Mouse (Mus musculus): ENCODE results near the gene Sorbs1. TPM values are rescaled to one million over a fixed set of nuclear protein-coding genes. Genes with fewer than 3 reads are reported as not detected.

The Sorbs1 gene
- total and polyA plus RNA-seq, 2 experiments from 2014 or later = 140 to 153 TPM

GRCm38 (mm10) chr19:40359712-40360394 is 153.7 kb downstream of the Sorbs1 start:
- no peaks in the 10 kb centered on the region for H3K27me3 ChIP-seq (ENCODE audit: control insufficient read depth, insufficient read depth, low read length)
- peaks cover 30% of the 10 kb centered on the region for H3K4me1 ChIP-seq (ENCODE audit: control insufficient read depth, insufficient read depth)
- no peak for DNase-seq (ENCODE audit: low spot score)
- no peaks in the 10 kb centered on the region for H3K9me3 ChIP-seq (replicated peaks; ENCODE audit: control insufficient read depth, low read length)
- H3K9ac ChIP-seq (replicated peaks; ENCODE audit: low read depth, low read length) = no peak overlapping the region
- WGBS = 76% methylated on average over 5 of the region's 5 CpGs
- ATAC-seq (ENCODE audit: insufficient read depth, low read depth) = no peak
- H3K27ac ChIP-seq (ENCODE audit: low read depth) = no peak overlapping the region
- no peak for TF ChIP-seq CTCF (IDR thresholded peaks at IDR 0.05; ENCODE audit: low read depth)
- H3K36me3 ChIP-seq (replicated peaks; ENCODE audit: control insufficient read depth, insufficient read depth, low read length) = peaks cover 82% of the 10 kb centered on the region
- H3K4me3 ChIP-seq (ENCODE audit: low read depth, low read length) = no peak overlapping the region
- no peak overlapping the region for H3K4me2 ChIP-seq (ENCODE audit: low read depth, low read length)

DNA sequence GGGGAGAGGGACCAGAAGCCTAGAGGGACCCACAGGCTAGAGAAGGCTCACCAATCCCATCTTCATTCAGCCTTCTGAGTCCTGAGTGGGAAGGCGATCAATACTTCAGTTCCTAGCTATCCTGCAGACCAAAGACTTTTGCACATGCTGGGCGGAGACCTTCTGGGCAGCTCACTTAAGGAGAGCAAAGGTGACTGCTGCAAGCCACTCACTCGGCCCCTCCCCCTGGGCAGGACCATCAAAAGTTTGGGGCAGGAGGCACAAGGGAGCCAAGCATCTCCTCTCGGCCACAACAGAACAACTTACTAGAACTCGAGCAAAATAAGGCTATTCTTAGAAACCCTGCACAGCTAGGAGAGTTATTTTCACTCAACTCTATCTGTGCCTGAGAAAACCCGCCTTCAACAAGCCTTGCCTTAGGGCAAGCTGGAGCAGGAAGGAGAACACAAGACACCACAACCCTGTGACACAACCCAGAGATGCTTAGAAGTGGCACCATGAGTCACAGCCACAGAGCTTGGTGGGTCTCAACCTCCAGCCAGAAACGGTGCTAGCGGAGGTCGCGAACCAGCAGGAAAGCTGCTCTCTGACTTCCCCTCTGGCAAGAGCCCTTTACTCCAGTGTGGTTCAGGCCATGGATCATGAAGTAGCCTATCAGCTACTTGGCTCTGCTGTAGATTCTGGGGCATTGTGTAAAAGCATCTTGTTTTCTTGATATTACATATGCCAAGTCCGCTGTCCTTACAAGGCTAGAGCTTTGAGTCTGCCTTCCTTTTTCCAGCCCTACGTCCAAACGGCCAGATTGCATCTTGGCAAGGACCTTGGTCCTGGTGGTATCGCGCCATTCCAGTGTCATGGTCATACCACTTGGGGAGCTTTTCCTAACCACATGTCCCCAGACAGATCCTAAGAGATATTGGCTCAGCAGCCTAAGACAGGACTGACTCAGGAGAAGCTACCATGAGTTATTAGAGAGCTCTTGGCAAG is 156.8 kb downstream of the Sorbs1 start:
- WGBS = 63% methylated on average over 15 of the region's 15 CpGs
- ATAC-seq (ENCODE audit: insufficient read depth, low read depth) (peak; percentile 52), DNase-seq (ENCODE audit: low spot score) (no peak)

GRCm38 (mm10) chr19:40355075-40355474 is 158.5 kb downstream of the Sorbs1 start:
- peaks cover 69% of the 10 kb centered on the region for H3K36me3 ChIP-seq (replicated peaks; ENCODE audit: control insufficient read depth, insufficient read depth, low read length)
- ATAC-seq (ENCODE audit: insufficient read depth, low read depth) = no peak
- 82% methylated on average over 3 of the region's 3 CpGs for WGBS

More for the DNA sequence above, 156.8 kb downstream of the Sorbs1 start:
- Histone ChIP-seq H3K4me1 (ENCODE audit: control insufficient read depth, insufficient read depth) (peaks cover 28% of the 10 kb centered on the region), H3K27ac (ENCODE audit: low read depth) (peak overlapping the region; percentile 74), H3K9me3 (replicated peaks; ENCODE audit: control insufficient read depth, low read length) (no peaks in the 10 kb centered on the region), H3K36me3 (replicated peaks; ENCODE audit: control insufficient read depth, insufficient read depth, low read length) (peaks cover 68% of the 10 kb centered on the region), H3K9ac (replicated peaks; ENCODE audit: low read depth, low read length) (peak overlapping the region; percentile 15; the same call in 1 of the 2 replicates), H3K4me2 (ENCODE audit: low read depth, low read length) (no peak overlapping the region), H3K27me3 (ENCODE audit: control insufficient read depth, insufficient read depth, low read length) (no peaks in the 10 kb centered on the region), H3K4me3 (ENCODE audit: low read depth, low read length) (no peak overlapping the region)
- TF ChIP-seq EP300 (IDR thresholded peaks at IDR 0.05; ENCODE audit: low read depth) (no peak), CTCF (IDR thresholded peaks at IDR 0.05; ENCODE audit: low read depth) (no peak)

DNA sequence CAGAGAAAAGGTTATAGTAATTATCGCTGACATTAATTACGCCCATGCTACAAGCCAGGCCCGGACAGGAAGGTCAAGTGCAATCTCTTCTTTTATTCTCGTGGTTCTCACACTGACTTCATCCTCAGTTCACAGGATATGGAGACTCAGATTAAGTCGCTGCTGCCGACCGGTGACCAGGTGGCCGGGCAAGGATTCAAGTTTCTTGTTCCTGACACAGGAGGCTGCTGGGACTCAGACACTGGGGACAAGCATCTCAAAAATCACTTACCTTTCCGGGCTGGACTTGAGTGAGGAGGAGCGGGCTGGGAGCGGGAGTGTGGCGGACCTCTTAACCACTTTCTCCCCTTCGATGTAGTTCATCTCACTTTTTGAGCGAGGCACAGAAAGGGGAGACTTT is 161.6 kb downstream of the Sorbs1 start:
- WGBS = 70% methylated on average over 14 of the region's 14 CpGs
- H3K36me3 ChIP-seq (replicated peaks; ENCODE audit: control insufficient read depth, insufficient read depth, low read length) = peaks cover 75% of the 10 kb centered on the region
- no peak for ATAC-seq (ENCODE audit: insufficient read depth, low read depth)

More at GRCm38 (mm10) chr19:40355075-40355474, 158.5 kb downstream of the Sorbs1 start:
- H3K9ac ChIP-seq (replicated peaks; ENCODE audit: low read depth, low read length) = no peak overlapping the region; the same call in 1 of the 2 replicates
- peaks cover 28% of the 10 kb centered on the region for H3K4me1 ChIP-seq (ENCODE audit: control insufficient read depth, insufficient read depth)
- no peak for DNase-seq (ENCODE audit: low spot score)
- H3K27me3 ChIP-seq (ENCODE audit: control insufficient read depth, insufficient read depth, low read length) = no peaks in the 10 kb centered on the region
- H3K4me3 ChIP-seq (ENCODE audit: low read depth, low read length) = no peak overlapping the region
- H3K4me2 ChIP-seq (ENCODE audit: low read depth, low read length) = no peak overlapping the region
- H3K9me3 ChIP-seq (replicated peaks; ENCODE audit: control insufficient read depth, low read length) = no peaks in the 10 kb centered on the region
- TF ChIP-seq EP300 (IDR thresholded peaks at IDR 0.05; ENCODE audit: low read depth) = no peak
- TF ChIP-seq CTCF (IDR thresholded peaks at IDR 0.05; ENCODE audit: low read depth) = no peak
- peak overlapping the region; percentile 57 for H3K27ac ChIP-seq (ENCODE audit: low read depth)

DNA sequence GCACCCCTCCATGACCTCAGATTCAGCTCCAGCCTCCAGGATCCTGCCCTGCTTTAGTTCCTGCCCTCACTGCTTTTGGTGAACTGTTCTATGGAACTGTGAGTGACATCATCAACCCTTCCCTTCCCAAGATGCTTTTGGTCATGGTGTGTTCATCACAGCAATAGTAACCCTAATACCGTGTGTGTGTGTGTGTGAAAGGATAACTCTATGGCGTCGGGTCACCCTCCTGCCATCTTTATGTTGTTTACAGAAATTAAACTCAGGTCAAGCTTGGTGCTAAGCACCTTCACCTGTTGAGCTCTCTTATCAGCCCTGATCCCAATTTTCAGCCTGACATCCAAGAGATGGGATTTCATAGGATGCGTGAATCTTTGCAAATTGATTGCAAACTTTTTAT is 162.7 kb downstream of the Sorbs1 start:
- WGBS = 93% methylated on average over 4 of the region's 4 CpGs
- Histone ChIP-seq H3K4me3 (ENCODE audit: low read depth, low read length) (no peak overlapping the region), H3K27me3 (ENCODE audit: control insufficient read depth, insufficient read depth, low read length) (no peaks in the 10 kb centered on the region), H3K36me3 (replicated peaks; ENCODE audit: control insufficient read depth, insufficient read depth, low read length) (peaks cover 70% of the 10 kb centered on the region), H3K9me3 (replicated peaks; ENCODE audit: control insufficient read depth, low read length) (no peaks in the 10 kb centered on the region), H3K27ac (ENCODE audit: low read depth) (no peak overlapping the region), H3K9ac (replicated peaks; ENCODE audit: low read depth, low read length) (no peak overlapping the region), H3K4me1 (ENCODE audit: control insufficient read depth, insufficient read depth) (peaks cover 40% of the 10 kb centered on the region), H3K4me2 (ENCODE audit: low read depth, low read length) (no peak overlapping the region)
- DNase-seq (ENCODE audit: low spot score) = no peak
- no peak for ATAC-seq (ENCODE audit: insufficient read depth, low read depth)
- TF ChIP-seq EP300 (IDR thresholded peaks at IDR 0.05; ENCODE audit: low read depth) = no peak
- TF ChIP-seq CTCF (IDR thresholded peaks at IDR 0.05; ENCODE audit: low read depth) = no peak

More for the DNA sequence above, 161.6 kb downstream of the Sorbs1 start:
- Histone ChIP-seq H3K9ac (replicated peaks; ENCODE audit: low read depth, low read length) (no peak overlapping the region), H3K27me3 (ENCODE audit: control insufficient read depth, insufficient read depth, low read length) (no peaks in the 10 kb centered on the region), H3K4me2 (ENCODE audit: low read depth, low read length) (no peak overlapping the region), H3K9me3 (replicated peaks; ENCODE audit: control insufficient read depth, low read length) (no peaks in the 10 kb centered on the region), H3K27ac (ENCODE audit: low read depth) (no peak overlapping the region), H3K4me1 (ENCODE audit: control insufficient read depth, insufficient read depth) (peaks cover 41% of the 10 kb centered on the region), H3K4me3 (ENCODE audit: low read depth, low read length) (no peak overlapping the region)
- TF ChIP-seq CTCF (IDR thresholded peaks at IDR 0.05; ENCODE audit: low read depth) (no peak), EP300 (IDR thresholded peaks at IDR 0.05; ENCODE audit: low read depth) (no peak)
- no peak for DNase-seq (ENCODE audit: low spot score)
